Mouse (Mus musculus): ENCODE measurements around the gene Map3k14.

GRCm38 (mm10) chr11:103237757-103238156, 29.5 kb downstream of the Map3k14 start:
- no peak for TF ChIP-seq CTCF (IDR thresholded peaks at IDR 0.05; ENCODE audit: low read depth, low read length)
- TF ChIP-seq TAL1 (conservative IDR thresholded peaks at IDR 0.05; ENCODE audit: low read depth, low read length), result no peak
